Mouse (Mus musculus): Measurements from ENCODE around the gene Figla. TPM values are rescaled to one million over a fixed set of nuclear protein-coding genes. Genes with fewer than 3 reads are reported as not detected.

The Figla gene
- polyA plus RNA-seq, 1 experiment = not detected

- Histone ChIP-seq H3K27ac (ENCODE audit: insufficient read depth, low read depth, low read length) (no peak overlapping the region), H3K4me3 (ENCODE audit: low read depth, low read length) (no peak overlapping the region), H3K4me1 (ENCODE audit: control insufficient read depth, insufficient read depth, insufficient read length, low read length) (peaks cover 14% of the 10 kb centered on the region; the same call in 1 of the 2 replicates), H3K36me3 (ENCODE audit: control insufficient read depth, insufficient read depth, low read length) (no peaks in the 10 kb centered on the region), H3K27me3 (ENCODE audit: control insufficient read depth, insufficient read depth, low read length) (no peaks in the 10 kb centered on the region)
- no peak for TF ChIP-seq POLR2A (IDR thresholded peaks at IDR 0.05; ENCODE audit: low read depth, low read length)
- 24% methylated on average over 6 of the region's 6 CpGs for WGBS
Observed at GRCm38 (mm10) chr6:86050586-86051268, 34.8 kb downstream of the Figla start.

GRCm38 (mm10) chr6:86052032-86052459, 36.1 kb downstream of the Figla start:
- TF ChIP-seq CTCF (IDR thresholded peaks at IDR 0.05; ENCODE audit: extremely low read depth, insufficient read length, insufficient replicate concordance, low read depth, low read length) = no peak
- no peak for TF ChIP-seq POLR2A (IDR thresholded peaks at IDR 0.05; ENCODE audit: low read depth, low read length)
- no peak overlapping the region for H3K4me3 ChIP-seq (ENCODE audit: low read depth, low read length)
- H3K4me1 ChIP-seq (ENCODE audit: control insufficient read depth, insufficient read depth, insufficient read length, low read length) = peaks cover 14% of the 10 kb centered on the region; the same call in 1 of the 2 replicates
- no peaks in the 10 kb centered on the region for H3K27me3 ChIP-seq (ENCODE audit: control insufficient read depth, insufficient read depth, low read length)
- no peaks in the 10 kb centered on the region for H3K36me3 ChIP-seq (ENCODE audit: control insufficient read depth, insufficient read depth, low read length)
- no peak overlapping the region for H3K27ac ChIP-seq (ENCODE audit: insufficient read depth, low read depth, low read length)
- WGBS = 68% methylated on average over 7 of the region's 7 CpGs

- no peak for TF ChIP-seq CTCF (IDR thresholded peaks at IDR 0.05; ENCODE audit: extremely low read depth, insufficient read length, insufficient replicate concordance, low read depth, low read length)
- no peak for TF ChIP-seq POLR2A (IDR thresholded peaks at IDR 0.05; ENCODE audit: low read depth, low read length)
- H3K27me3 ChIP-seq (ENCODE audit: control insufficient read depth, insufficient read depth, low read length) = no peaks in the 10 kb centered on the region
- no peaks in the 10 kb centered on the region for H3K36me3 ChIP-seq (ENCODE audit: control insufficient read depth, insufficient read depth, low read length)
- no peak overlapping the region for H3K4me3 ChIP-seq (ENCODE audit: low read depth, low read length)
- WGBS = 73% methylated on average over 4 of the region's 4 CpGs
- peaks cover 14% of the 10 kb centered on the region; the same call in 1 of the 2 replicates for H3K4me1 ChIP-seq (ENCODE audit: control insufficient read depth, insufficient read depth, insufficient read length, low read length)
- no peak overlapping the region for H3K27ac ChIP-seq (ENCODE audit: insufficient read depth, low read depth, low read length)
Observed at GRCm38 (mm10) chr6:86052556-86052955, 36.6 kb downstream of the Figla start.

- Histone ChIP-seq H3K36me3 (ENCODE audit: control insufficient read depth, insufficient read depth, low read length) (no peaks in the 10 kb centered on the region), H3K27me3 (ENCODE audit: control insufficient read depth, insufficient read depth, low read length) (no peaks in the 10 kb centered on the region), H3K27ac (ENCODE audit: insufficient read depth, low read depth, low read length) (no peak overlapping the region), H3K4me3 (ENCODE audit: low read depth, low read length) (no peak overlapping the region), H3K4me1 (ENCODE audit: control insufficient read depth, insufficient read depth, insufficient read length, low read length) (peaks cover 14% of the 10 kb centered on the region; the same call in 1 of the 2 replicates)
- TF ChIP-seq POLR2A (IDR thresholded peaks at IDR 0.05; ENCODE audit: low read depth, low read length) = no peak
- WGBS = 61% methylated on average over 4 of the region's 4 CpGs
Observed at GRCm38 (mm10) chr6:86053099-86053498, 37.1 kb downstream of the Figla start.

- no peak overlapping the region for H3K4me3 ChIP-seq (ENCODE audit: low read depth, low read length)
- 74% methylated on average over 5 of the region's 5 CpGs for WGBS
Observed at GRCm38 (mm10) chr6:86053594-86053993, 37.6 kb downstream of the Figla start.

GRCm38 (mm10) chr6:86058475-86058874, 42.5 kb downstream of the Figla start:
- 0% methylated on average over 1 of the region's 1 CpGs for WGBS

More at GRCm38 (mm10) chr6:86053594-86053993, 37.6 kb downstream of the Figla start:
- H3K4me1 ChIP-seq (ENCODE audit: control insufficient read depth, insufficient read depth, insufficient read length, low read length) = peaks cover 12% of the 10 kb centered on the region; the same call in 1 of the 2 replicates
- TF ChIP-seq POLR2A (IDR thresholded peaks at IDR 0.05; ENCODE audit: low read depth, low read length) (no peak), CTCF (IDR thresholded peaks at IDR 0.05; ENCODE audit: extremely low read depth, insufficient read length, insufficient replicate concordance, low read depth, low read length) (no peak)
- H3K27ac ChIP-seq (ENCODE audit: insufficient read depth, low read depth, low read length) = no peak overlapping the region
- no peaks in the 10 kb centered on the region for H3K36me3 ChIP-seq (ENCODE audit: control insufficient read depth, insufficient read depth, low read length)
- no peaks in the 10 kb centered on the region for H3K27me3 ChIP-seq (ENCODE audit: control insufficient read depth, insufficient read depth, low read length)

GRCm38 (mm10) chr6:86059151-86059853, 43.3 kb downstream of the Figla start:
- Histone ChIP-seq H3K4me3 (ENCODE audit: low read depth, low read length) (no peak overlapping the region), H3K27ac (ENCODE audit: insufficient read depth, low read depth, low read length) (no peak overlapping the region), H3K4me1 (ENCODE audit: control insufficient read depth, insufficient read depth, insufficient read length, low read length) (no peaks in the 10 kb centered on the region), H3K27me3 (ENCODE audit: control insufficient read depth, insufficient read depth, low read length) (no peaks in the 10 kb centered on the region), H3K36me3 (ENCODE audit: control insufficient read depth, insufficient read depth, low read length) (no peaks in the 10 kb centered on the region)
- no peak for TF ChIP-seq CTCF (IDR thresholded peaks at IDR 0.05; ENCODE audit: extremely low read depth, insufficient read length, insufficient replicate concordance, low read depth, low read length)
- TF ChIP-seq POLR2A (IDR thresholded peaks at IDR 0.05; ENCODE audit: low read depth, low read length) = no peak
- WGBS = 39% methylated on average over 7 of the region's 7 CpGs

More at GRCm38 (mm10) chr6:86058475-86058874, 42.5 kb downstream of the Figla start:
- no peak overlapping the region for H3K4me3 ChIP-seq (ENCODE audit: low read depth, low read length)
- H3K27me3 ChIP-seq (ENCODE audit: control insufficient read depth, insufficient read depth, low read length) = no peaks in the 10 kb centered on the region
- TF ChIP-seq POLR2A (IDR thresholded peaks at IDR 0.05; ENCODE audit: low read depth, low read length) (no peak), CTCF (IDR thresholded peaks at IDR 0.05; ENCODE audit: extremely low read depth, insufficient read length, insufficient replicate concordance, low read depth, low read length) (no peak)
- no peaks in the 10 kb centered on the region for H3K4me1 ChIP-seq (ENCODE audit: control insufficient read depth, insufficient read depth, insufficient read length, low read length)
- H3K36me3 ChIP-seq (ENCODE audit: control insufficient read depth, insufficient read depth, low read length) = no peaks in the 10 kb centered on the region
- H3K27ac ChIP-seq (ENCODE audit: insufficient read depth, low read depth, low read length) = no peak overlapping the region
